Comparison of ENCODE assay signal across 8 mouse cellular contexts in genomic region chr11:73039102-73039799, GRCm38 (mm10). TPM values are rescaled to one million over a fixed set of nuclear protein-coding genes. Genes with fewer than 3 reads are reported as not detected.
DNase-seq lines count a peak whose midpoint lies in the region; ATAC-seq and TF ChIP-seq lines count a peak whose summit lies in the region.

No protein-coding gene starts in this region.

- no peaks in the 10 kb centered on the region for H3K9me3 ChIP-seq in embryonic facial prominence, embryonic 14.5 days (ENCODE audit: control insufficient read depth, low read length)

- ATAC-seq in embryonic facial prominence, embryonic 14.5 days (ENCODE audit: low read depth): peak; percentile 67; the same call in 1 of the 2 replicates
- peak; percentile 84 for ATAC-seq in megakaryocyte, adult 5-6 weeks (ENCODE audit: poor library complexity, severe bottlenecking)

- 68% methylated on average over 9 of the region's 9 CpGs for WGBS in thymus, adult 2 months
- 55% methylated on average over 9 of the region's 9 CpGs for WGBS in embryonic facial prominence, embryonic 14.5 days

- peaks cover 28% of the 10 kb centered on the region for H3K36me3 ChIP-seq in thymus, adult 2 months (ENCODE audit: control insufficient read depth, insufficient read depth, low read length)
- H3K36me3 ChIP-seq in embryonic facial prominence, embryonic 14.5 days (ENCODE audit: control insufficient read depth, insufficient read depth, low read length): peaks cover 6% of the 10 kb centered on the region; the same call in 1 of the 2 replicates

- H3K27ac ChIP-seq in thymus, adult 2 months (ENCODE audit: control insufficient read depth, insufficient read depth, low read length): no peak overlapping the region
- no peak overlapping the region for H3K27ac ChIP-seq in embryonic facial prominence, embryonic 14.5 days (replicated peaks; ENCODE audit: low read depth, low read length)

- peak; percentile 56 to 87 for DNase-seq in adrenal gland, adult (ENCODE audit: inconsistent age in 2 of 2, low spot score in 1 of 2)
- no peak for DNase-seq in adrenal gland, adult 8-10 months
- DNase-seq in thymus, adult 2 months: peak; percentile 76
- DNase-seq in thymus, adult 18-20 months: no peak
- DNase-seq in embryonic facial prominence, embryonic 14.5 days (ENCODE audit: low spot score): peak; percentile 89
- peak; percentile 86 for DNase-seq in kidney, postnatal 10 days
- DNase-seq in spleen, postnatal 4 days (ENCODE audit: low spot score in 2 of 2): peak; percentile 48 to 75

- no peak for TF ChIP-seq POLR2A in thymus, adult 2 months (IDR thresholded peaks at IDR 0.05; ENCODE audit: control insufficient read depth, extremely low read depth, insufficient read depth, low read length, poor library complexity)

- peaks cover 3% of the 10 kb centered on the region; the same call in 1 of the 2 replicates for H3K4me1 ChIP-seq in thymus, adult 2 months (replicated peaks; ENCODE audit: control insufficient read depth, insufficient read depth, low read length)
- H3K4me1 ChIP-seq in embryonic facial prominence, embryonic 14.5 days (ENCODE audit: control insufficient read depth, insufficient read depth, low read length): no peaks in the 10 kb centered on the region

- H3K4me2 ChIP-seq in embryonic facial prominence, embryonic 14.5 days (ENCODE audit: low read depth, low read length): no peak overlapping the region

- H3K9ac ChIP-seq in embryonic facial prominence, embryonic 14.5 days (ENCODE audit: low read depth, low read length): no peak overlapping the region

- no peaks in the 10 kb centered on the region for H3K27me3 ChIP-seq in thymus, adult 2 months (ENCODE audit: control insufficient read depth, insufficient read depth, low read length)
- H3K27me3 ChIP-seq in embryonic facial prominence, embryonic 14.5 days (replicated peaks; ENCODE audit: control insufficient read depth, insufficient read depth, low read length): no peaks in the 10 kb centered on the region

- TF ChIP-seq CTCF in thymus, adult 2 months (IDR thresholded peaks at IDR 0.05; ENCODE audit: borderline replicate concordance, control insufficient read depth, extremely low read depth, insufficient read depth, low read length, poor library complexity): peak; percentile 64; the same call in 1 of the 2 replicates

- H3K4me3 ChIP-seq in thymus, adult 2 months (ENCODE audit: control insufficient read depth, insufficient read depth, low read length): no peak overlapping the region
- no peak overlapping the region for H3K4me3 ChIP-seq in embryonic facial prominence, embryonic 14.5 days (ENCODE audit: low read depth, low read length)

RNA-seq across cellular contexts. Expression of gene Ncbp3, which starts 8.3 kb away (rescaled TPM):
- total RNA-seq in adrenal gland, adult 8-10 months (2022): 10 to 100 TPM; 11.7 to 19.3 (median 14.4) TPM
- 6.5 and 7.0 TPM in 2 replicates for polyA plus RNA-seq in thymus, adult 2 months (2012; rRNA removed)
- 9.2 and 9.5 TPM in 2 replicates for polyA plus RNA-seq in embryonic facial prominence, embryonic 14.5 days (2014; fragmentation: Nextera tagmentation; extraction: Ambion mirVana)
- total RNA-seq in megakaryocyte, adult 5-6 weeks (2015): 8.1 and 8.9 TPM in 2 replicates
- total RNA-seq in megakaryocyte, adult 5-6 weeks (2017): 11.4 and 12.3 TPM in 2 replicates

RNA-seq across cellular contexts. Expression of gene Camkk1, which starts 20.4 kb away (rescaled TPM):
- total RNA-seq in adrenal gland, adult 8-10 months (2022): 10 to 100 TPM in 2 of 4 experiments, 1 to 10 TPM in 2; 4.9 to 16.6 (median 10.8) TPM
- 35.4 and 40.0 TPM in 2 replicates for polyA plus RNA-seq in thymus, adult 2 months (2012; rRNA removed)
- 6.0 TPM in 2 replicates for polyA plus RNA-seq in embryonic facial prominence, embryonic 14.5 days (2014; fragmentation: Nextera tagmentation; extraction: Ambion mirVana)
- 0.23 and 0.51 TPM in 2 replicates for total RNA-seq in megakaryocyte, adult 5-6 weeks (2015)
- total RNA-seq in megakaryocyte, adult 5-6 weeks (2017): 0.94 and 1.2 TPM in 2 replicates

RNA-seq across cellular contexts. Expression of gene P2rx1, which starts 40.3 kb away (rescaled TPM):
- total RNA-seq in adrenal gland, adult 8-10 months (2022): under 1 TPM; 0.38 to 0.66 (median 0.46) TPM
- 82.6 and 103 TPM in 2 replicates for polyA plus RNA-seq in thymus, adult 2 months (2012; rRNA removed)
- polyA plus RNA-seq in embryonic facial prominence, embryonic 14.5 days (2014; fragmentation: Nextera tagmentation; extraction: Ambion mirVana): 2.3 and 3.0 TPM in 2 replicates
- total RNA-seq in megakaryocyte, adult 5-6 weeks (2015): 15.8 and 16.4 TPM in 2 replicates
- 9.8 and 10.4 TPM in 2 replicates for total RNA-seq in megakaryocyte, adult 5-6 weeks (2017)

RNA-seq across cellular contexts. Expression of gene Itgae, which starts 51.1 kb away (rescaled TPM):
- total RNA-seq in adrenal gland, adult 8-10 months (2022): under 1 TPM; 0.49 to 0.91 (median 0.60) TPM
- polyA plus RNA-seq in thymus, adult 2 months (2012; rRNA removed): 24.1 and 24.6 TPM in 2 replicates
- 0.20 and 0.21 TPM in 2 replicates for polyA plus RNA-seq in embryonic facial prominence, embryonic 14.5 days (2014; fragmentation: Nextera tagmentation; extraction: Ambion mirVana)
- 0.09 and 0.22 TPM in 2 replicates for total RNA-seq in megakaryocyte, adult 5-6 weeks (2015)
- total RNA-seq in megakaryocyte, adult 5-6 weeks (2017): 0.04 and 0.15 TPM in 2 replicates

Comparison
In these comparisons a context has a peak if more than half of its experiments do, and no peak if none do; other contexts are left out.
1. DNase-seq: peak in adrenal gland, adult (2 of 2), thymus, adult 2 months (single experiment), embryonic facial prominence, embryonic 14.5 days (single experiment), kidney, postnatal 10 days (single experiment) and spleen, postnatal 4 days (2 of 2); none in adrenal gland, adult 8-10 months (single experiment) and thymus, adult 18-20 months (0 of 2).
2. RNA of gene P2rx1, which starts 40.3 kb away (total RNA-seq): 9.8 to 16.4 TPM in megakaryocyte, adult 5-6 weeks; 0.38 to 0.66 TPM in adrenal gland, adult 8-10 months; every median in the first group is over 4 times any median in the second.